Mouse (Mus musculus) brain, embryonic 14.5 days (tissue): Measurements from ENCODE around the gene Actn1.

Experiments used
- CTCF ChIP-seq: fragments of 200-500 bp; IDR thresholded peaks from 2 replicates; pipeline ENCODE4 v1.5.1; 2012; ENCODE audit warnings: inconsistent platforms, mild to moderate bottlenecking, moderate library complexity, borderline replicate concordance; ENCODE audit not compliant: insufficient read depth, insufficient read length; ENCODE audit errors: extremely low read depth
- POLR2A ChIP-seq: fragments of 200-500 bp; IDR thresholded peaks from 2 replicates; pipeline ENCODE4 v1.6.1; 2012; ENCODE audit warnings: mild to moderate bottlenecking, inconsistent platforms, borderline replicate concordance; ENCODE audit not compliant: poor library complexity, insufficient read depth, insufficient read length, severe bottlenecking; ENCODE audit errors: extremely low read depth

DNA sequence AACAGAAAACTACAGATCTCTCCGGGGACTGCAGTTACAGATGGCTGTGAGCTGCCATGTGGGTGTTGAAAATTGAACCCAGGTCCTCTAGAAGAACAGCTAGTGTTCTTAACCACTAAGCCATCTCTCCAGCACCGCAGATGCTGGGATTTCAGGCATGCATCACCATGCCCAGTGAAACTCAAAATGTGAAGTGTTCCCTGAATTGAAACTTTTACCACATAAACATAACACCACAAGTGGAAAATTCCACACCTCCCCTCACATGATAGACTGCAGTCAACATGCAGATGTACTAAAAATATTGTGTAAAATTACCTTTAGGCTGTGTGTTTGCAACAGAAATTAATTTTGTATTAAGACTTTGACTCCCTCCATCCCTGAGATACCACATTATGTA lies 9.1 kb upstream of the Actn1 start:
- TF ChIP-seq CTCF, result no peak
- no peak for TF ChIP-seq POLR2A
